Mouse (Mus musculus) brain, embryonic 14.5 days (tissue): ENCODE data around the gene Rfx7.

Experiments used
- CTCF ChIP-seq: fragments of 200-500 bp; IDR thresholded peaks from 2 replicates; pipeline ENCODE4 v1.5.1; 2012; ENCODE audit warnings: inconsistent platforms, mild to moderate bottlenecking, moderate library complexity, borderline replicate concordance; ENCODE audit not compliant: insufficient read depth, insufficient read length; ENCODE audit errors: extremely low read depth
- POLR2A ChIP-seq: fragments of 200-500 bp; IDR thresholded peaks from 2 replicates; pipeline ENCODE4 v1.6.1; 2012; ENCODE audit warnings: mild to moderate bottlenecking, inconsistent platforms, borderline replicate concordance; ENCODE audit not compliant: poor library complexity, insufficient read depth, insufficient read length, severe bottlenecking; ENCODE audit errors: extremely low read depth

GRCm38 (mm10) chr9:72533089-72533415 is 1.0 kb downstream of the Rfx7 start:
- TF ChIP-seq POLR2A (no peak), CTCF (no peak)
